Mouse (Mus musculus): ENCODE results near the gene Carm1.

GRCm38 (mm10) chr9:21601722-21602399, 55.2 kb downstream of the Carm1 start:
- TF ChIP-seq CTCF (conservative IDR thresholded peaks at IDR 0.05; ENCODE audit: insufficient read depth, insufficient read length, low read depth, low read length), result peak; percentile 90
- TF ChIP-seq POLR2A (IDR thresholded peaks at IDR 0.05; ENCODE audit: low read depth, low read length), result no peak
